Mouse (Mus musculus) ovary, postnatal 36 days (tissue): Measurements from ENCODE around the gene Ltk.

ENCODE experiments used
- DNase-seq: peaks from one replicate; pipeline ENCODE4 v3.0.0; 2022; ENCODE audit warnings: low spot score, mixed read lengths

Ltk gene

DNA sequence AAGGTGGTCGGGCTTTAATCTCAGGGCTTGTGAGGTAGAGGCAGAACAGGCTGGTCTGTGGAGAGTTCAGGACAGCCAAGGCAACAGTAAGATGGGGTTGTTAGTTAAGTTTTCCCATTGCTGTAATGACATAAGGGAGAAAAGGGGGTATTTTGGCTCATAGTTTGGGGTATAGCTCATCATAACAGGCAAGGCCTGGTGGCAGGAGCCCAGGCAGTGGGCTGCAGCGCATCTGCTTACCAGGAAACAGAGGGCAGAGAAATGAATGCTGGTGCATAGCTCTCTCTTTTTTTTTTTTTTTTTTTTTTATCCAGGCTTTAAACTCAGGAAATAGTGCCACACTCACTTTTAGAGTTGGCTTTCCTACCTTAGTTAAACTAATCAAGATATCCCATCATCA is 57.1 kb downstream of the Ltk start:
- no peak for DNase-seq
